Mouse (Mus musculus): ENCODE results near the gene Slfn9. TPM values are rescaled to one million over a fixed set of nuclear protein-coding genes. Genes with fewer than 3 reads are reported as not detected.
"Not testable (repeated sequence)": the region's sequence is repeated elsewhere in the genome, so short reads cannot be mapped to it uniquely, and the experiment has no call there.

The Slfn9 gene
- total RNA-seq, 1 experiment, result 10.9 TPM

GRCm38 (mm10) chr11:83039156-83039555 is 47.5 kb upstream of the Slfn9 start:
- H3K27ac ChIP-seq (ENCODE audit: insufficient read depth, low read depth, low read length, poor library complexity, severe bottlenecking), result no peak overlapping the region
- in situ Hi-C loops (cut with MboI; ENCODE audit: low sequenced_read_pairs in 2 of 2, unreplicated experiment in 2 of 2), result no loop called here
- TF ChIP-seq ZC3H11A (IDR thresholded peaks at IDR 0.05; ENCODE audit: borderline replicate concordance, low read depth, low read length), result no peak
- no peak for TF ChIP-seq CHD2 (IDR thresholded peaks at IDR 0.05; ENCODE audit: low read depth, low read length)
- TF ChIP-seq HCFC1 (IDR thresholded peaks at IDR 0.05; ENCODE audit: borderline replicate concordance, insufficient read depth, low read length), result no peak
- TF ChIP-seq MAFK (IDR thresholded peaks at IDR 0.05; ENCODE audit: insufficient read depth, low read depth, low read length), result no peak
- TF ChIP-seq ZNF384 (IDR thresholded peaks at IDR 0.05; ENCODE audit: low read depth, low read length), result no peak
- no peaks in the 10 kb centered on the region; a peak in 1 of 4 replicates for H3K4me1 ChIP-seq (ENCODE audit: control insufficient read depth in 2 of 2, insufficient read depth in 2 of 2, low read length in 2 of 2, poor library complexity in 1 of 2)
- no peak overlapping the region for H3K9ac ChIP-seq (ENCODE audit: insufficient read depth, low read depth, low read length, poor library complexity, severe bottlenecking)
- H3K4me3 ChIP-seq (ENCODE audit: insufficient read depth in 1 of 2, low read depth in 1 of 2, low read length in 2 of 2, poor library complexity in 1 of 2, severe bottlenecking in 1 of 2), result no peak overlapping the region
- DNase-seq (ENCODE audit: low read depth, low spot score), result no peak
- H3K9me3 ChIP-seq (ENCODE audit: control insufficient read depth, insufficient read depth, low read depth, low read length), result no peaks in the 10 kb centered on the region
- H3K36me3 ChIP-seq (ENCODE audit: control insufficient read depth, insufficient read depth, low read length, poor library complexity, severe bottlenecking), result no peaks in the 10 kb centered on the region

- H3K4me3 ChIP-seq (ENCODE audit: insufficient read depth in 1 of 2, low read depth in 1 of 2, low read length in 2 of 2, poor library complexity in 1 of 2, severe bottlenecking in 1 of 2); H3K4me1 ChIP-seq (ENCODE audit: control insufficient read depth in 2 of 2, insufficient read depth in 2 of 2, low read length in 2 of 2, poor library complexity in 1 of 2); H3K36me3 ChIP-seq (ENCODE audit: control insufficient read depth, insufficient read depth, low read length, poor library complexity, severe bottlenecking); DNase-seq (ENCODE audit: low read depth, low spot score); H3K9ac ChIP-seq (ENCODE audit: insufficient read depth, low read depth, low read length, poor library complexity, severe bottlenecking); H3K9me3 ChIP-seq (ENCODE audit: control insufficient read depth, insufficient read depth, low read depth, low read length); in situ Hi-C loops (cut with MboI; ENCODE audit: low sequenced_read_pairs in 2 of 2, unreplicated experiment in 2 of 2); H3K27ac ChIP-seq (ENCODE audit: insufficient read depth, low read depth, low read length, poor library complexity, severe bottlenecking): not testable (repeated sequence)
Measured at GRCm38 (mm10) chr11:83038686-83039085, 47.1 kb upstream of the Slfn9 start.

GRCm38 (mm10) chr11:83020621-83021020 is 29.0 kb upstream of the Slfn9 start, which contains the start of gene Slfn8:
Gene Slfn8, minus strand, starts transcription at chr11:83020810.
- no peaks in the 10 kb centered on the region for H3K36me3 ChIP-seq (ENCODE audit: control insufficient read depth, insufficient read depth, low read length, poor library complexity, severe bottlenecking)
- in situ Hi-C loops (cut with MboI; ENCODE audit: low sequenced_read_pairs in 2 of 2, unreplicated experiment in 2 of 2), result no loop called here
- TF ChIP-seq ZNF384 (IDR thresholded peaks at IDR 0.05; ENCODE audit: low read depth, low read length) (no peak), HCFC1 (IDR thresholded peaks at IDR 0.05; ENCODE audit: borderline replicate concordance, insufficient read depth, low read length) (no peak), ZC3H11A (IDR thresholded peaks at IDR 0.05; ENCODE audit: borderline replicate concordance, low read depth, low read length) (no peak), CHD2 (IDR thresholded peaks at IDR 0.05; ENCODE audit: low read depth, low read length) (no peak), MAFK (IDR thresholded peaks at IDR 0.05; ENCODE audit: insufficient read depth, low read depth, low read length) (no peak)
- H3K27ac ChIP-seq (ENCODE audit: insufficient read depth, low read depth, low read length, poor library complexity, severe bottlenecking), result no peak within 1 kb of the TSS
- DNase-seq (ENCODE audit: low read depth, low spot score), result no peak
- peak within 1 kb of the TSS; percentile 46 to 61 for H3K4me3 ChIP-seq (ENCODE audit: insufficient read depth in 1 of 2, low read depth in 1 of 2, low read length in 2 of 2, poor library complexity in 1 of 2, severe bottlenecking in 1 of 2)
- H3K9ac ChIP-seq (ENCODE audit: insufficient read depth, low read depth, low read length, poor library complexity, severe bottlenecking), result peak within 1 kb of the TSS; percentile 82
- H3K9me3 ChIP-seq (ENCODE audit: control insufficient read depth, insufficient read depth, low read depth, low read length), result no peaks in the 10 kb centered on the region
- H3K4me1 ChIP-seq (ENCODE audit: control insufficient read depth in 2 of 2, insufficient read depth in 2 of 2, low read length in 2 of 2, poor library complexity in 1 of 2), result peaks cover 3 to 4% of the 10 kb centered on the region in 2 experiments; a peak in 3 of 4 replicates

GRCm38 (mm10) chr11:83019561-83020519 is 28.2 kb upstream of the Slfn9 start:
- DNase-seq (ENCODE audit: low read depth, low spot score); H3K9me3 ChIP-seq (ENCODE audit: control insufficient read depth, insufficient read depth, low read depth, low read length); H3K4me1 ChIP-seq (ENCODE audit: control insufficient read depth in 2 of 2, insufficient read depth in 2 of 2, low read length in 2 of 2, poor library complexity in 1 of 2); H3K27ac ChIP-seq (ENCODE audit: insufficient read depth, low read depth, low read length, poor library complexity, severe bottlenecking); H3K36me3 ChIP-seq (ENCODE audit: control insufficient read depth, insufficient read depth, low read length, poor library complexity, severe bottlenecking); in situ Hi-C loops (cut with MboI; ENCODE audit: low sequenced_read_pairs in 2 of 2, unreplicated experiment in 2 of 2): not testable (repeated sequence)
- peak overlapping the region; percentile 46 to 61 for H3K4me3 ChIP-seq (ENCODE audit: insufficient read depth in 1 of 2, low read depth in 1 of 2, low read length in 2 of 2, poor library complexity in 1 of 2, severe bottlenecking in 1 of 2)
- peak overlapping the region; percentile 82 for H3K9ac ChIP-seq (ENCODE audit: insufficient read depth, low read depth, low read length, poor library complexity, severe bottlenecking)

- Histone ChIP-seq H3K9me3 (ENCODE audit: control insufficient read depth, insufficient read depth, low read depth, low read length) (no peaks in the 10 kb centered on the region), H3K4me3 (ENCODE audit: insufficient read depth in 1 of 2, low read depth in 1 of 2, low read length in 2 of 2, poor library complexity in 1 of 2, severe bottlenecking in 1 of 2) (no peak overlapping the region), H3K4me1 (ENCODE audit: control insufficient read depth in 2 of 2, insufficient read depth in 2 of 2, low read length in 2 of 2, poor library complexity in 1 of 2) (peaks cover 3 to 7% of the 10 kb centered on the region in 2 experiments), H3K9ac (ENCODE audit: insufficient read depth, low read depth, low read length, poor library complexity, severe bottlenecking) (no peak overlapping the region), H3K36me3 (ENCODE audit: control insufficient read depth, insufficient read depth, low read length, poor library complexity, severe bottlenecking) (no peaks in the 10 kb centered on the region), H3K27ac (ENCODE audit: insufficient read depth, low read depth, low read length, poor library complexity, severe bottlenecking) (no peak overlapping the region)
- TF ChIP-seq MAFK (IDR thresholded peaks at IDR 0.05; ENCODE audit: insufficient read depth, low read depth, low read length), result no peak
- TF ChIP-seq ZC3H11A (IDR thresholded peaks at IDR 0.05; ENCODE audit: borderline replicate concordance, low read depth, low read length), result no peak
- TF ChIP-seq ZNF384 (IDR thresholded peaks at IDR 0.05; ENCODE audit: low read depth, low read length), result no peak
- TF ChIP-seq CHD2 (IDR thresholded peaks at IDR 0.05; ENCODE audit: low read depth, low read length), result no peak
- TF ChIP-seq HCFC1 (IDR thresholded peaks at IDR 0.05; ENCODE audit: borderline replicate concordance, insufficient read depth, low read length), result no peak
- DNase-seq (ENCODE audit: low read depth, low spot score), result no peak
- in situ Hi-C loops (cut with MboI; ENCODE audit: low sequenced_read_pairs in 2 of 2, unreplicated experiment in 2 of 2), result no loop called here
Measured at GRCm38 (mm10) chr11:83016093-83016492, 24.5 kb upstream of the Slfn9 start.

All from ES-E14 (cell line).